Comparison of ENCODE assay signal across 13 mouse cellular contexts in the genomic region with DNA sequence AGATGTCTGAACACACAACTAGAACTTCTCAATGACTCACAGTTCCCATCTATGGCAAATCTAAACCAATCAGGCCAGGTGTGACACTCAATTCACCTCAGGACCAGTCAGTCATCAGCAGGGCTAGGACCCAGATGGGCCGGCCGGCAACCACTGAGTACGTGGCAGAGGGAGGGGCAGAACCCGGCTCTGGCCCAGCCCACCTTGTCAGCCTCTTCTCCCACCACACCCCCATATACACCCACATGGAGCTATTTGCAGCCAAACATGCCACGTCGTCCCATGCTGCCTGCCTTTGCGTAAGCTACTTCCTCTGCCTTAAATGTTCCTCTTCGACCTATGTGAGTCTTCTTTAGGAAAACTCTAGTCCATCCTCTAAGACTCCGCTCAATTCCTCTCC. TPM values are rescaled to one million over a fixed set of nuclear protein-coding genes. Genes with fewer than 3 reads are reported as not detected.
DNase-seq lines count a peak whose midpoint lies in the region; ATAC-seq and TF ChIP-seq lines count a peak whose summit lies in the region.
"Had no signal": no experiment of that assay in that cellular context is flagged by ENCODE, and none has a peak within 500 bp of the region (broad histone marks: within the 10 kb centered on the region; RNA-seq: fewer than 3 reads in every experiment).

No protein-coding gene starts in this region.

- WGBS in liver, embryonic 13.5 days (ENCODE audit: insufficient replicate concordance), result 68% methylated on average over 9 of the region's 9 CpGs

- peaks cover 25% of the 10 kb centered on the region for H3K36me3 ChIP-seq in liver, embryonic 13.5 days

- H3K27ac ChIP-seq in layer of hippocampus, adult 2 months, result peak overlapping the region; percentile 74
- no peak overlapping the region for H3K27ac ChIP-seq in liver, embryonic 13.5 days

- no peaks in the 10 kb centered on the region for H3K27me3 ChIP-seq in liver, embryonic 13.5 days

- no peak overlapping the region for H3K9ac ChIP-seq in liver, embryonic 13.5 days

- ATAC-seq in liver, embryonic 13.5 days (ENCODE audit: low read depth), result 0 out of 2 replicates have a peak, but pooled peaks have one; percentile 34

- peaks cover 18% of the 10 kb centered on the region for H3K4me1 ChIP-seq in liver, embryonic 13.5 days (replicated peaks)

- H3K4me3 ChIP-seq in layer of hippocampus, adult 2 months, result no peak overlapping the region
- no peak overlapping the region for H3K4me3 ChIP-seq in liver, embryonic 13.5 days (replicated peaks)

- DNase-seq in layer of hippocampus, adult 2 months (ENCODE audit: low spot score in 2 of 2), result no peak
- no peak for DNase-seq in layer of hippocampus, postnatal 14 days (ENCODE audit: low spot score in 2 of 2)
- peak; percentile 21 for DNase-seq in urinary bladder, postnatal 14 days (ENCODE audit: low spot score)
- no peak for DNase-seq in urinary bladder, adult 18-20 months (ENCODE audit: low spot score in 2 of 2)
- no peak for DNase-seq in liver, embryonic 13.5 days
- no peak for DNase-seq in thymus, postnatal 14 days
- no peak for DNase-seq in retina, postnatal 1 day

- no peak overlapping the region for H3K4me2 ChIP-seq in liver, embryonic 13.5 days

- no peaks in the 10 kb centered on the region for H3K9me3 ChIP-seq in liver, embryonic 13.5 days (replicated peaks)
- H3K9me3 ChIP-seq: G1E had no signal

- TF ChIP-seq CTCF in layer of hippocampus, adult 2 months (conservative IDR thresholded peaks at IDR 0.05), result no peak

RNA-seq across cellular contexts. Expression of gene Tex264, which starts 9.8 kb away (rescaled TPM):
- 10 to 100 TPM; 85.0 to 99.3 TPM for total RNA-seq in layer of hippocampus, adult 2 months (2021)
- 10 to 100 TPM; 92.2 to 99.8 TPM for total RNA-seq in layer of hippocampus, postnatal 14 days (2021)
- polyA plus RNA-seq in liver, embryonic 13.5 days (2015; fragmentation: Nextera tagmentation; extraction: Ambion mirVana), result 14.1 and 16.3 TPM in 2 replicates

RNA-seq across cellular contexts. Expression of gene Grm2, which starts 20.1 kb away (rescaled TPM):
- total RNA-seq in layer of hippocampus, adult 2 months (2021), result 10 to 100 TPM; 76.8 to 82.2 TPM
- 10 to 100 TPM; 35.7 to 38.5 TPM for total RNA-seq in layer of hippocampus, postnatal 14 days (2021)
- polyA plus RNA-seq in liver, embryonic 13.5 days (2015; fragmentation: Nextera tagmentation; extraction: Ambion mirVana), result not detected in 2 replicates
- total RNA-seq: adrenal gland, adult 2 months had no signal
- polyA plus RNA-seq: adrenal gland, adult 2 months; G1E; inflammation-experienced regulatory T-cells, adult 6 months had no signal

RNA-seq across cellular contexts. Expression of gene Iqcf6, which starts 49.6 kb away (rescaled TPM):
- total RNA-seq in layer of hippocampus, adult 2 months (2021), result not detected
- total RNA-seq in layer of hippocampus, postnatal 14 days (2021), result not detected
- not detected in 2 replicates for polyA plus RNA-seq in liver, embryonic 13.5 days (2015; fragmentation: Nextera tagmentation; extraction: Ambion mirVana)
- total RNA-seq: adrenal gland, adult 2 months; G1E; left cerebral cortex, adult 8-10 months had no signal
- polyA plus RNA-seq: adrenal gland, adult 2 months; cortical plate, adult 2 months; G1E; inflammation-experienced regulatory T-cells, adult 6 months; thymus, adult 2 months had no signal
